Mouse (Mus musculus) erythroblast, embryonic 14.5 days (primary cell): ENCODE data around the gene Hist1h4h.

Experiments
- GATA1 ChIP-seq: IDR thresholded peaks from 2 replicates; pipeline ENCODE4 v1.6.1; 2012; ENCODE audit warnings: low read length, inconsistent platforms, mixed read lengths
- TAL1 ChIP-seq: IDR thresholded peaks from 3 replicates; pipeline ENCODE4 v1.6.1; 2012; ENCODE audit warnings: low read length, inconsistent platforms, mixed read lengths

- TF ChIP-seq TAL1 (no peak), GATA1 (no peak)
Measured at GRCm38 (mm10) chr13:23518295-23518603, 12.6 kb upstream of the Hist1h4h start.
